Mouse (Mus musculus): ENCODE data around the gene Gm38392.
"Not testable (repeated sequence)": the region's sequence is repeated elsewhere in the genome, so short reads cannot be mapped to it uniquely, and the experiment has no call there.

Gene Gm38392

DNA sequence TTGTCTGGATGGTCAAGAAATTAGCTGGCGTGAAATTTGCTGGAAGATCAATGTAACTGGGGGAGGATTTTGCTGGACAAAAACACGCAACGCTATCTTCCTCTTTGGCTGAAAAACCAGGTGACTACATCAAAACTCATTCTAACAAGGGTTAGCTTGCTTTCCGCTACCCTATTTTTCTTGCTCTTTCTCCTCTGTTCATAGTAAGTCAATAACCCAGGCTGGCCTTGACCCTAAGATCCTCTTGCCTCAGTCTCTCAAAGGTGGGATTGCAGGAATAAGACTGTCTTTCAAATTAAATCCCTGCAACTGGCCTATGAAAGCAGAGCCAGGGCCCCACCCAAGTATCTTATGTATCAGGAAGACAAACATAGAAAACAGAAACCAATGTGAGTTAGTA, at the start of gene Gm38392:
Gene Gm38392, minus strand, starts transcription at position 101 of the 400 bp plus-strand sequence.
- no peak for DNase-seq

DNA sequence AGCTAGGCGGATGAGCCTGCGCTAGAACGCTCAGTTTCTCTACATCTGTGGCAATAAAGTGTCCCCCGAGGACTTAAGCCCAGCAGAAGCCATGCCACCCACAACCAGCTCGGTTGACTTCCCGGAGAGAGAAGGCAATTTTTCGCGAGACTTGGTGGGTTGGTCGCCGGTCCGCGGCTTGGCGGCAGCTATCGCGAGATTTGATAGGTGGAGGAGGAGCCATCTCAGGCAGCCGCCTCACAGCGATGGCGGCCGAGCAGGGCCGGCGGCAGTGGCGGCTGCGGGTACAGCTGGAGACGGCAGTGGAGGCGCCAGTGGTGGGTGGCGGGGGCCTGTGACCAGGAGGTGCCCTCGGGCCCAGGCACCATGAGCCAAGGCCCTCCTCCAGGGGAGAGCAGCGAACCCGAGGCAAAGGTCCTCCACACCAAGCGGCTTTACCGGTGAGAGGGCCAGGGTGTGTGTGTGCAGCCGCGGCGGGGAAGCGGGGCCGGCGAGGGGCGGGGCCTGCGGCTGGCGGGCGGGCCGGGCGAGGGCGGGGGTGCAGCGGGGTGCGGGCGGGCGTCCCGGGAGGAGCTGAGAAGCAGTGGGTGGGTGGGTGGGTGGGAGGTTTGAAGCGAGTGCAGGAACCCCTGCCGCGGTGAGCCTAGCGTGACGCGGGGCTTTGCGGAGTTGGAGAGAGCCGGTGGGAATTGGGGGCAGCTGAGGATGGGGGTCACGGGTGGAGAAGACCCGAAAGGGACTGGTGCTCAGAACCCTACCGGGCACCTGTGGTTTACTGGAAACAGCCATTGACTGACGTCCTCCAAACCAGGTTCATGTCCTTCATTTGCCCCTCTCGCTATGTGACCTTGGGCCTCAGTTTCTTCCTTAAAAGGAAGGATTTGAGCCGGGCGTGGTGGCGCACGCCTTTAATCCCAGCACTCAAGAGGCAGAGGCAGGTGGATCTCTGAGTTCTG, 49.3 kb upstream of the Gm38392 start, which contains the start of the genes Tmem79 and Smg5:
Gene Tmem79, minus strand, starts transcription at position 91 of the 956 bp plus-strand sequence.
Gene Smg5, plus strand, starts transcription at position 203 of the 956 bp plus-strand sequence.
- DNase-seq, result peak; percentile 97

DNA sequence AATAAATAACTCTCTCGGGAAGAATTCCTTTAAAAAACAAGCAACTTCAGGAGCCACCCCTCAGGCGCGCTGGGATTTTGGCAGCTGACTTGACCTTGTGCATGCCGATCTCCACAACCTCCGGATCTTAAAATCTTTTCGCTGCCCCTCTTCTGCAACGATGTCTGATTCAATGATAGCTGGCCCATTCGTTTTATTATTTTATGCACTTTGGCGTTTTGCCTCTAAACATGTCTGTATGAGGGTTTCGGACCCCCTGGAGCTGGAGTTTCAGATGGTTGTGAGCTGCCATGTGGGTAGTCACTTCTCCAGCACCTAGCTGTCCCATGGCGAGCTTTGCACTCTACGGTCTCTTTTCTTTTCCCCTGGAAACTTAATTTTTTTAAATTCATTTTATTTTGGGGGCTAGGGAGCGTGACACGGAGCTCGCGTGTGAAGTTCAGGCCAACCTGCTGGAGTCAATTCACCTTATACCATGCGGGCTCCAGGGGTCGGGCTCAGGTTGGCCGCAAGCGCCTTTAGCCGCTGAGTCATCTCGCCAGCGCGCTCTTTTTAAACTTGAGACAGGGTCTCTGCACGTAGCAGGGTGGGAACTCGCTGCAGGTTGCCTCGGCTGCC, 48.5 kb upstream of the Gm38392 start:
- peak; percentile 14 for DNase-seq

DNA sequence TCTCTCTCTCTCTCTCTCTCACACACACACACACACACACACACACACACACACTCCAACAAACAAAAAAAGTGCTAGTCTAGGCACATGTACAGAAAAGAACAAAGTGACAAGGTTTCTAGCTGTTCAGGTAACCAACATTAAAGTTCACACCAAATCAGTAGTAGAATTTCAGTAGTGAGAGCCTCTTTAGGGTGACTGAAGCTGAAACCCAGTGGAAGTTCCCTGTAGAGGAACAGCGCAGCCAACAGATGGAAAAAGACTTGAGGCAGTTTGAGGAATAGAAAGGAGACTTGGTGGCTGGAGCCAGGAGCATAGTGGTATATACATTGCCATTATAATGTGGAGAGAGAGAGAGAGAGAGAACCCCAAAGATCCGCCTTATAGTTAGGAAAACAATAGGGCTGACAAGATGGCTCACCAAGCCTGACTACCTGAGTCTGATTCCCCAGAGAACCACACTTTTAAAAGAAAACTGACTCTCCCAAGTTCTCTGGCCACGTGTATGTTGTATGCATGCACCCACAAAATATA, 48.0 kb upstream of the Gm38392 start:
- DNase-seq, result no peak

DNA sequence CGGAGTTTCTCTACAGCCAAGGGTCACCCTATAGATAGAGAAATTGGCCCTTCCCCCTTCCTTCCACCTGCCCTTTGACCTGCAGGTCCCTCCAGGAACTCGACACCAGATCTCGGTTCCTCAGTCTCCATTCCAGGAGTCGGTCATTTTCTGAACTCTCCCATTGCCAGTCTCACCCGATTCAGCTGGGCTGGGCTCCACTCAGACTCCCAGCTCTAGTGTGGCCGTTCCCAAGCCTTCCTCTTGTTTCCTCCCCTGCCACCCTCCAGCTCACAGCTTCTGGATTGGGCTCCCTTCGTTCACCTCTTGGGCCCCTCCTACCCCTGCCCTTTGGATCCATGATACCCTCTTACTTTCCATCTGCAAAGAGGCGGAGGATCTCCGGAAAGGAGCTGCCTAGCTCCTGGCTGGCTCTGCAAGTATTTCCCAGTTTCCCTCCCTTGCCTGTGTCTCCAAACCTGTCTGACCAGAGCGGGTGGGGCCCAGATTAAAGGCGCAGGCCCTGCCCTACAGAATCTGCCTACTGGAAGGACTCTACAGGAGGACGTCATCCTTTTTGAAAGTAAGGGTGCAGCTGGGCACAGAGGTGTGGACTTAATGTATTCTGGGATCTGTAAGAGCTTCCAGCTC, 47.1 kb upstream of the Gm38392 start:
- no peak for DNase-seq

DNA sequence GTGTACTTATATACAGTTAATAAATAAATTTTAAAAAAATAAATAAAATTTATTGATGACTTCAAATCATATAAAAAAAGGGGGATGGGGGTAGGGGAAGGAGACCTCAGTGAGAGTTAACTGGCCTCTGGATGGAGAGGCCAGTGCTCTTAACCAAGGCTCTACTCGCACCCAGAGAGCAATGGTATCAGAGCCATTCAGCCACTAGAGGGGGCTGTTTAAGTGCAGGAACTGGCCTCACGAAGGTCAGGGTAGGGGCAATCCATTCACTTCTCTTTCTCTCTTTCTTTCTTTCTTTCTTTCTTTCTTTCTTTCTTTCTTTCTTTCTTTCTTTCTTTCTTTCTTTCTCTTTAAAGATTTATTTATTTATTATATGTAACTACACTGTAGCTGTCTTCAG, 44.3 kb upstream of the Gm38392 start:
- peak; percentile 69 for DNase-seq

DNA sequence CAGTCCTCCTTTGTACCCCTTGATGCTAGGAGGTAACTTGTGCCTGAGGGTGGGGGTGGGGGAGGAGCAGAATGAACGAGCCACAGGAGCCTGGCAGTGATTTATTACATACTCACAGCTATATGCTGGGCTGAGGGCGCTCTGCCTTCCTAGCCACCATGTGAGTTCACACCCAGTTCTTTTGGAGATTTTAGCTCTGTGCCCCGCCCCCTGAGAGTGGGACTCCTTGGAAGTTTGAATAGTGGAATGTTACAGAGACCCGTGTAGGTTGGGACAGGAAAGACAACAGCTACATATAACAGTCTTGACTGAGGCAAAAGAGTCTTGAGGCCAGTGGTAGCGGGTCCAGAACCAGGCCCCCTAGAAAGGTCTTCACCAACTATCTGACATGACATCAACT, 41.9 kb upstream of the Gm38392 start:
- DNase-seq, result no peak

DNA sequence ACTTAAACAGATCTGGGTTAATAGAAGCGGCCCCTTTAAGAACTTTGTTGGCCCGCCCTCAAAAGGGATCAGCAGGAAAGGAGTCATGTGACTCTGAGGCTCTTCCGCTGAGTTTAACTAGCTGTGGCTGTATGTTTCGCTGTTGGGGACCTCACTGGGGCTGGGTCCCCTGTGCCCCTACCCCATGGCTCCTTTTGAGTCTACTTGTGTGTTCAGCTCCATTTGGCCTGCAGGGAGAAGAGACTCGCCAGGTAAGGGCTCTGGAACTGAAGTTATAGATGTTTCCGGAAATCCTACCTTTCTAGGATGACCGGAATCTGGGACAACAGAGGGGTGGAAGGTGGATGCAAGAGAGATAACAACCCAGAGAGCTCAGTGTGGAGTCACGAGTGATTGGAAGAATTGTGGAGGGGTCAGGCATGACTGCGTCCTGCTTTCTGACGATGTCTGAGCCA, 38.0 kb upstream of the Gm38392 start, which contains the start of gene Glmp:
Gene Glmp, plus strand, starts transcription at position 73 of the 455 bp plus-strand sequence.
- DNase-seq, result peak; percentile 57

DNA sequence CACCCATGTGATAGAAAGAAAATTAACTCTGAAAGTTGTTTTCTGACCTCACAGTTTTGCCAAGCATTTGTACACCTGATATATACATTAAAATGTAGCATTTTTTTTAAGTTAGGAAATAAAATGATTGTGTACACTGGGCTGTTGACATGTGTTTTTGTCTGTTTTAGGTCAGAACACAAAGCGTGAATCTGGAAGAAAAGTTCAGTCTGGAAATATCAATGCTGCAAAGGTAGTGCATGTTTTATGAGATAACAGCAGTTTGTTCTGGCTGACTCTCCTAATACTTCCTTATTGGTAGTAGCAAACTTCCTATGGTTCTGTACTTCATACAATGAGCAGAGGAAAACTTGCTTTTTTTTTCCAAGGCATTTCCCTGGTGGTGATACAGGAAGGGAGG, 12.2 kb upstream of the Gm38392 start:
- no peak for DNase-seq

DNA sequence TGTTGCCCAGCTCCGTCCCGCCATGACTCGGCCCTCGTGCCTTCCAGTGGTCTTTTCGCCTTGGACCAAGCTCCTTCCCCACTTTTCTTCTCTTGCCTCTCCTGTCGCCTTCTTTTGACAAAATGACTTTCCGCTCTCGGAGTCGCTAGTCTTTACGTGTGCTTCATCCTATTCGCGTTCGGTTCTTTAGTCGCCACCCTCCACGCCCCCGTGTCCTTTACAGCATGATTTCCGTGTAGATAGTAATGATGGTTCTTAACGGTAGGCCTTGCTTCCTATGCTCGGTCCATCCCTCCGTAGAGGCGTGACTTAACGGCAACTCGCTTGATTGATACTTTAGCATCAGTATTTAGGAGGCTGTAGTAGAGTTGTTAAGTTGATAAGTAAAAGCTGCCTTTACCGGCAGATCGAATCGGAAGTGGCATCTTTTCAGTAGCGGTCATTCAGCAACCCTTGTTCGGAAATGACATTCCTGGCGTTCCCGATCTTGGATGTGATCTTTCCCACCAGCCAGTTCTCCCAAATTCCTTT, 10.4 kb upstream of the Gm38392 start:
- peak; percentile 49 for DNase-seq

DNA sequence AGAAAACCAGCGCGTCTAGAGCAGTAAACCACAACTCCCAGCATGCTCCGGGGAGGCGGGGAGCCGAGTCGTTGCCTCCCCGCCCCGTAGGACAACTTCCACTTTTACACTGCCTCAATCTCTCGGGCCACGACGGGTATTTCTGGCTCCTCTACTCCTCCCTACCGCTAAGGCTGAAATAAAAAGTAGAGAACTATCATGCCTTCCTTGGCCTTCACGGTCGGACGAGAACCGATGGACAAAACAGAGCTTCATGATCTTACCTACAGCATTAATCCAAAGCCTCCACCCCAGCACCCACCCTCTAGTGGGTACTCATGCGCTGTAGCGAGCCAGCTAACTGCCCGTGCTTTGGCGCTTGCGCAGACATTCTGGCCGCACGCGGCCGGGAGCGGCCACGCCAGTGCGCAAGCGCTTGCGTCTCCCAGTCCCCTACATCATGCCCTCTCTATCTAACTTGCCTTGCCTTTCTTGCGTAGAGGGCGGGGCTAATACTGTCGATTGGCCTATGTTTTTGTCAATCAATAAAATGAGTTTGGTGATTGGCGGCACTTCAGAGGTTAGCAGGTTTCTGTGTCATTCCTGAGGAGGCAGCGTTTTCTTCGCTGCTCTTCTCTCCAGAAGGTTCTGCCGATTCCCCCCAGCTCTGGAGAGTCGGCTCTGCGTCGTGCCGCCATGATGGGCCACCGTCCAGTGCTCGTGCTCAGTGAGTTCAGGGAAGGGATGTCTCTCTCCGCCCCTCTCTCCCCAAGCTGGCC, 9.7 kb upstream of the Gm38392 start, which contains the start of the genes Tsacc and Cct3:
Gene Tsacc, minus strand, starts transcription at position 439 of the 758 bp plus-strand sequence.
Gene Cct3, plus strand, starts transcription at position 556 of the 758 bp plus-strand sequence.
- DNase-seq, result peak; percentile 96

DNA sequence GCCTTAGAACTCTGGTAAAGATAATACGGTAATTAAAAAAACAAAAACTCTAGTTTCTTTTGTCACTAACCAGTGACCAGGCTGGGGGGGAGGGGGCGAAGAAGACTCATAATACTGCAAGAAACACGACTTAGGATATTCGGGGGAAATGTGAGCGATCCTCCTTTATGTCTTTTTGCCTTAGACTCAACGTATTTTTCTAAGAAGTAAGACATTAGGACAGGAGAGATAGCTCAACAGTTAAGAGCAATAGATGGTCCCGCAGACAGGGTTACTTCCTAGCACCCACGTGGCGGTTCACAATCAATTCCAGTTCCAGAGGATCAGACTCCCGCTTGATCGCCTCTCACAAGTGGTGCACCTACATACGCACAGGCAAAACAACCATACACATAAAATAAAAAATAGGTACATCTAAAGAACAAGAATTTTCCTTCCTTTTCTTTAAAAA, 9.1 kb upstream of the Gm38392 start:
- no peak for DNase-seq

DNA sequence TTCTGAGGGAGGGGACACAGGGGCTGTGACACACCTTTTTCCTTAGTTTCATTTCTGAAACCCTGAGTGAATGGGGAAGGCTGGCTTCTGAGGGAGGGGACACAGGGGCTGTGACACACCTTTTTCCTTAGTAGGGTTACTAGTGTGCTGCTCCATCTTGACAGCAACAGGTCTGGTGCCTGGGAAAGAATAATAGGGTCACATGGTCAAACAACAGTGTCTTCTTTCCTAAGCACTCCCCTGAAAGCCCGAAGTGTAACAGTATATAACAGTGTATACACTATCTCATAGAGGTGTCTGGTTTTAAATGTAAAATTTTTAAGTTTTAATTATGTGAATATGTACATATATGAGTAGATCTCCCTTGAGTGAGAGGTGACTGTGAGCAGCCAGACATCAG, 8.3 kb upstream of the Gm38392 start:
- DNase-seq, result not testable (repeated sequence)

DNA sequence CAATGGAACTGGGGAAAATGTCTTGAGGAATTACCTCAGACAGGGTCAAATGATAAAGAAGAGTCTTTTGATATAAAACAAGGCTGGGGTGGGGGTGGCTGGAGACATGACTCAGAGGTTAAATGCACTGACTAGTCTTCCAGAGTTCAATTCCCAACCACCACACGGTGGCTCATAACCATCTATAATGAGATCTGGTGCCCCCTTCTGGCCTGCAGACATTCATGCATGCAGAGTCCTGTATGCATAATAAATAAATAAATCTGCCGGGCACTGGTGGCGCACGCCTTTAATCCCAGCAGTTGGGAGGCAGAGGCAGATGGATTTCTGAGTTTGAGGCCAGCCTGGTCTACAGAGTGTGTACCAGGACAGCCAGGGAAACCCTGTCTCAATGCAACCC, 5.0 kb upstream of the Gm38392 start:
- peak; percentile 52 for DNase-seq

DNA sequence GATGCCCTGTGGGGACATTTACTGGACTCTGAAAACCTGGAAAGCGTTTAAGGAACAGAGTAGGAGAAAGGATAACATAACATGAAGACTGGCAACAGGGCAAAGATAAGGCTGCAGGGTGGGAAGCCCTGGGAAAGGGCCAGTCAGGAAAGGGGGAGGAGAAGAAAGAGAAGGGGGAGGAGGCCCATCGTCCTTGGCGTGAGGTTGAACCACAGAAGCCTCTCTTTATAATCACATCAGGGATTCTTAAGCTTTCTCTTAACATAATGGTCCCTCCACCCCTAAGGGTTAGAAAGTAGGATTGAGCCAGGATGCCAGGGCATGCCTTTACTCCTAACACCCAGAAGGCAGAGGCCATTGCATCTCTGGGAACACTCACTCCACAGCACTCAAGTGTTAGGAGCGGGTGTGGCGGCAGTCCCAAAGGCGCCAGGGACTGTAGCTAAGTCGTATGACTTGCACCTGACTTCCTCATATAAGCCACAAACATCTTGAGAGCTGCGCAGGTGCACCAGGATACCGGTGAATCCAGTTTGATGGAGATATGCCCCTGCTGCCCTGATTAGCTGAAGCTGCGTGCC, 1.2 kb upstream of the Gm38392 start:
- not testable (repeated sequence) for DNase-seq

DNA sequence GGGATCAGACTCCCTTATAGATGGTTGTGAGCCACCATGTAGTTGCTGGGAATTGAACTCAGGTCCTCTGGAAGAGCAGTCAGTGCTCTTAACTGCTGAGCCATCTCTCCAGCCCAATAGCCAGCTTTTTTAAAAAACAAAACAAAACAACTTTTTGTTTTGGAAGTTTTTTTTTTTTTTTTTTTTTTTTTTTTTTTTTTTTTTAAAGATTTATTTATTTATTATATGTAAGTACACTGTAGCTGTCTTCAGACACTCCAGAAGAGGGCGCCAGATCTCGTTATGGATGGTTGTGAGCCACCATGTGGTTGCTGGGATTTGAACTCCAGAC, 1.5 kb downstream of the Gm38392 start:
- DNase-seq, result not testable (repeated sequence)

DNA sequence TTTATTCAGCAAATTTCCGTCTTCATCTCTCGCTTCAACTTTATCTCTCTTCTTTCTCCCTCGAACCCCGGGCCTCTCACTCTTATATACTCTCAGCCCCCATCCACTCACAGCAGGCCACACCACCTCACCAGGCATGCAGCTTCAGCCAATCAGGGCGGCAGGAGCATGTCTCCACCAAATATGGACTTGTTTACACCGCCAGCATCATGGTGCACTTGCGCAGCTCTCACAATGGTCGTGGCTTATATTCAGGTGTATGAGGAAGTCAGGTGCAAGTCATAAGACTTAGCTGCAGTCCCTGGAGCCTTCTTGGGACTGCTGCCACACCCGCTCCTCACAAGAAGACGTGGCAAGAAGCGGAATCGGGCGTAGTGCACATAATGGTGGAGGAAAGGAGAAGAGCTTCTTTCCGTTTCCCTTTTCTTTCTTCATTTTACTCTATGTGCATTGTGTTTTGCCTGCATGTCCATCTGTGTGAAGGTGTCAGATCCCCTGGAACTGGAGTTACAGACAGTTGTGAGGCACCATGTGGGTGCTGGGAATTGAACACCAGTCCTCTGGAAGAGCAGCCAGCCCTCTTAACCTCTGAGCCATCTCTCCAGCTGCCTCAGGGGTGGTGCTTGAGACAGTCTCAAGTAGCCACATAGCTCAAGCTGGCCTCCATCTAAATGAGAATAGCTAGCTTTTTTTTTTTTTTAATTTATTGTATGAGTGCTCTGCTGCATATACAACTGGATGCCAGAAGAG, 2.0 kb downstream of the Gm38392 start:
- DNase-seq, result not testable (repeated sequence)

DNA sequence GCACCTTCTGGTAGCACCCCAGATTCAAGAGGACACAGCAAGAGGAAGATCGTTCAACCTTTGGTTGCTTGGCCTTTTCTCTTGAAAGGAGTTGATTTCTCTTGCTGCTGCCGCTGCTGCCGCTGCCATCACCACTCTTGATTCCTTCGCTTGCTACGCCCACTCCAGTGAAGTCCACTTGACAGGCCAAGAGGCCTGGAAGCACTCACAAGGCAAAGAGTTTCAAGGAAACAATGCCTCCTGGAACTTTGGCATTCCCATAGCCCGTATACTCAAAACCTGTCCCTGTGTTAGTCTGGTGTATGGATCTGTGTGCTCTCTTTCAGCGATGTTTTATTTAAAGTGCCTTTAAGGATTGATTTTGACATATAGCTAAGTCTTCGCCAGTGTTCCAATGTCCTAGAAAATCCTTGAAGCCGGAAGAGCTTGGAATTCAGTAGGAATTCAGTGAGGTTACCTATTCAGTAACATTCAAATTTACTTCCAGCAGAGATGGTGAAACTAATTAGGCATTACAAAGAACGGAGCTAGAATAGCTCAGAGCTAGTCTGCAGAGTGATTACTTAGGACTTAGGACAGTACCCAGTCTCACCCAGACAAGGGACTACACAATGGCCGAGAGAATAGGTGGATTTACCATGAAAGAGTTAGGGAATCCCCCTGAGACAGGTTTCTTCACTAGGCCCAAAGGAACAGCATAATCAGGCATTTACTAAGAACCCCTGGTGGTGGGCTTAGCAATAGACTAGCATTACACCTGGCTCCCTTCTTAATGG, 5.7 kb downstream of the Gm38392 start:
- DNase-seq, result not testable (repeated sequence)

DNA sequence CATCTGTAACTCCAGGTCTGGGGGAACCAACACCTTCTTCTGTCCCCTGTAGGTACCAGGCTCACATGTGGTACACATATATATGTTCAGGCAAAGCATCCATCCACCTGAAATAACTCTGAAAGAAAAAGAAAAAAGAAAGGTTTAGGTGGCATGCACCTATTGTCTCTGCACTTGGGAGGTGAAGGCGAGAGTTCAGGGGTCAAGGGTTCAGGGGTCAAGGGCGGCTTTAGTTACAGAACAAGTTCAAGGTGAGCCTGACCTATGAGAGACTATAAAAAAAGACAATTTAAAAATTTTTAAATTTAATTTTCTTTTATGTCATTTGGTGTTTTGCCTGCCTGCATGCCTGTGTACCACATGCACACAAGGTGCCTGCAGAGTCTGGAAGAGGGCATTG, 7.0 kb downstream of the Gm38392 start:
- no peak for DNase-seq
